Mouse (Mus musculus) midbrain, postnatal 0 days (tissue): Measurements from ENCODE around the gene Mcm5. TPM values are rescaled to one million over a fixed set of nuclear protein-coding genes. Genes with fewer than 3 reads are reported as not detected.

Experiments used
- ATAC-seq: fragments of 200-750 bp; cut with Nextera tagmentation; 2 replicates; pipeline ENCODE4 v1.8.0; 2017; ENCODE audit warnings: moderate number of reproducible peaks, mild to moderate bottlenecking, moderate TSS enrichment, moderate library complexity; ENCODE audit not compliant: low FRiP score
- DNase-seq: peaks from one replicate; pipeline ENCODE4 v3.0.0-alpha.2; 2015; ENCODE audit warnings: low spot score
- H3K27ac ChIP-seq: fragments of 300-500 bp; sonication (generic); 2 replicates; pipeline ENCODE4 v1.5.1; 2014; ENCODE audit warnings: low read depth, mild to moderate bottlenecking, low read length, mixed read lengths
- H3K27me3 ChIP-seq: fragments of 300-500 bp; sonication (generic); 2 replicates; pipeline ENCODE4 v1.6.1; 2014; ENCODE audit warnings: low read length, control low read depth, mixed read lengths; ENCODE audit not compliant: insufficient read depth
- H3K36me3 ChIP-seq: fragments of 300-500 bp; sonication (generic); 2 replicates; pipeline ENCODE4 v1.6.1; 2014; ENCODE audit warnings: low read length, control low read depth, mixed read lengths; ENCODE audit not compliant: insufficient read depth
- H3K4me1 ChIP-seq: fragments of 300-500 bp; sonication (generic); 2 replicates; pipeline ENCODE4 v1.6.1; 2014; ENCODE audit warnings: mild to moderate bottlenecking, control low read depth, antibody characterized with exemption, low read length, mixed read lengths; ENCODE audit not compliant: insufficient read depth
- H3K4me2 ChIP-seq: fragments of 300-500 bp; sonication (generic); 2 replicates; pipeline ENCODE4 v1.6.1; 2014; ENCODE audit warnings: low read depth, mild to moderate bottlenecking, low read length, mixed read lengths; ENCODE audit not compliant: poor library complexity, severe bottlenecking
- H3K4me3 ChIP-seq: fragments of 300-500 bp; sonication (generic); 2 replicates; pipeline ENCODE4 v1.5.1; 2014; ENCODE audit warnings: low read depth, mild to moderate bottlenecking, low read length, moderate library complexity
- H3K9ac ChIP-seq: fragments of 300-500 bp; sonication (generic); replicated peaks from 2 replicates; pipeline ENCODE4 v1.6.1; 2014; ENCODE audit warnings: mild to moderate bottlenecking, low read length, moderate library complexity, mixed read lengths; ENCODE audit not compliant: poor library complexity, severe bottlenecking
- H3K9me3 ChIP-seq: fragments of 300-500 bp; sonication (generic); 2 replicates; pipeline ENCODE4 v1.6.1; 2016; ENCODE audit warnings: low read length, control low read depth
- CTCF ChIP-seq: IDR thresholded peaks from 2 replicates; pipeline ENCODE4 v1.5.1; 2016; ENCODE audit warnings: antibody characterized with exemption, mild to moderate bottlenecking
- WGBS: fragments of 180-500 bp; shearing (Covaris S2); extraction: QIAGEN DNeasy Blood & Tissue Kit; methylation state at CpG from one replicate; pipeline ENCODE4 v1.1.7; 2014; 5-methylcytosine and 5-hydroxymethylcytosine counted together
- polyA plus RNA-seq: library from polyadenylated mRNA; unstranded; fragments of >200 nt; fragmentation: Nextera tagmentation; extraction: Ambion mirVana; gene quantifications from 2 replicates; pipeline ENCODE4 v1.2.1, GENCODE M21; 2015
- total RNA-seq: library from RNA; depleted of rRNA; stranded (reverse); fragments of >200 nt; gene quantifications from 2 replicates; pipeline ENCODE4 v1.2.3, GENCODE M21; 2014

Mcm5 gene
- total and polyA plus RNA-seq, 2 experiments from 2014 or later, result 13.7 to 18.3 TPM

GRCm38 (mm10) chr8:75088989-75089881 lies 20.1 kb upstream of the Mcm5 start:
- Histone ChIP-seq H3K36me3 (no peaks in the 10 kb centered on the region), H3K9ac (peak overlapping the region; percentile 33; the same call in 1 of the 2 replicates), H3K4me2 (peak overlapping the region; percentile 34), H3K27ac (0 out of 2 replicates have a peak overlapping the region, but pooled peaks have one; percentile 32), H3K9me3 (no peaks in the 10 kb centered on the region), H3K27me3 (no peaks in the 10 kb centered on the region), H3K4me3 (no peak overlapping the region), H3K4me1 (no peaks in the 10 kb centered on the region; the same call in 1 of the 2 replicates)
- DNase-seq, result peak; percentile 91
- TF ChIP-seq CTCF, result no peak
- WGBS, result 16% methylated on average over 6 of the region's 6 CpGs
- peak; percentile 39; the same call in 1 of the 2 replicates for ATAC-seq

GRCm38 (mm10) chr8:75090781-75091365 lies 18.5 kb upstream of the Mcm5 start:
- DNase-seq (no peak), ATAC-seq (no peak)
- 89% methylated on average over 4 of the region's 4 CpGs for WGBS
- Histone ChIP-seq H3K9ac (no peak overlapping the region), H3K4me2 (no peak overlapping the region), H3K27me3 (no peaks in the 10 kb centered on the region), H3K27ac (no peak overlapping the region), H3K36me3 (no peaks in the 10 kb centered on the region), H3K4me3 (no peak overlapping the region), H3K9me3 (no peaks in the 10 kb centered on the region), H3K4me1 (no peaks in the 10 kb centered on the region; the same call in 1 of the 2 replicates)
- no peak for TF ChIP-seq CTCF

DNA sequence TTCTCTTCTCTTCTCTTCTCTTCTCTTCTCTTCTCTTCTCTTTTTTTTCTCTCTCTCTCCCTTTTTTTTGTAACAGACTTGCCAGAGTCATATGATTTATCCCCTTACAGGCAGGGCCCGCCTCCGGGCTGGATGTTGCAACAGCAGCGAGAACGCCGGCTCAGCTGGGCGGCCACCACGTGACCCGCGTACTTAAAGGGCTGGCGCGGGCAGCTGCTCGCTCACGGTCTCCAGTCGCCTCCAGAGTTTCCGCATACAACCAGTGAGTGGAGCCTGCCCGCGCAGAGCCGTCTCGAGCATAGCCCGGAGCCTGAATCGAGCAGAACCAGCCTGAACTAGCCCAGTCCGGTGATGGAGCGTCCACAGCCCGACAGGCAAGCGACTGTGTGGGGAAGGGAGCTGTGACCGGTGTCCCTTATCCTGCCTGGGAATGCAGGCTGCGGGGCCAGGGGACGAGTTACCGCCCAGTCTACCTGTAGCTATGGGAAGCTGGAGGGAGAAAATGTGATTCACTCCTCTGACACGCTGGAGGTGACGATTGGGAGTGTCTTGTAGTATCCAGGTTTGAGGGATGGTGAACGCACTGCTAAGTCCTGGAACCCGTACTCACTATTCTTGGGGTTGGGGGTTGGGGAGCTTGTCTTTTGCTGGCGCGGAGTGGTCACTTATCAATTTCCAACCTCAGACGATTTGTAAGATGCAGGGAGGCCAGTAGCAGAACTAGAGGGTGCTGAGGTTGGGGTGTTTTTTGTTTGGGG lies 15.8 kb upstream of the Mcm5 start, which contains the start of gene Hmox1:
Gene Hmox1 (plus strand): TSS at position 223 of the 758 bp plus-strand sequence.
- peak within 1 kb of the TSS; percentile 39 for H3K4me3 ChIP-seq
- no peak within 1 kb of the TSS for H3K27ac ChIP-seq

GRCm38 (mm10) chr8:75102956-75103355 lies 6.4 kb upstream of the Mcm5 start:
- ATAC-seq (no peak), DNase-seq (no peak)
- Histone ChIP-seq H3K4me1 (no peaks in the 10 kb centered on the region), H3K4me3 (no peak overlapping the region), H3K9me3 (no peaks in the 10 kb centered on the region), H3K27me3 (no peaks in the 10 kb centered on the region), H3K36me3 (no peaks in the 10 kb centered on the region), H3K9ac (no peak overlapping the region), H3K4me2 (no peak overlapping the region), H3K27ac (no peak overlapping the region)
- 77% methylated on average over 4 of the region's 4 CpGs for WGBS
- TF ChIP-seq CTCF, result no peak

More for the DNA sequence above, 15.8 kb upstream of the Mcm5 start, which contains the start of gene Hmox1:
- H3K4me2 ChIP-seq, result peak within 1 kb of the TSS; percentile 50
- no peaks in the 10 kb centered on the region for H3K9me3 ChIP-seq
- peak within 1 kb of the TSS; percentile 48 for H3K9ac ChIP-seq
- no peaks in the 10 kb centered on the region; the same call in 1 of the 2 replicates for H3K4me1 ChIP-seq
- under 1% methylated on average over 36 of the region's 36 CpGs for WGBS
- no peaks in the 10 kb centered on the region for H3K27me3 ChIP-seq
- peak; percentile 26; the same call in 1 of the 2 replicates for TF ChIP-seq CTCF
- ATAC-seq (peak; percentile 92), DNase-seq (peak; percentile 91)
- no peaks in the 10 kb centered on the region for H3K36me3 ChIP-seq

DNA sequence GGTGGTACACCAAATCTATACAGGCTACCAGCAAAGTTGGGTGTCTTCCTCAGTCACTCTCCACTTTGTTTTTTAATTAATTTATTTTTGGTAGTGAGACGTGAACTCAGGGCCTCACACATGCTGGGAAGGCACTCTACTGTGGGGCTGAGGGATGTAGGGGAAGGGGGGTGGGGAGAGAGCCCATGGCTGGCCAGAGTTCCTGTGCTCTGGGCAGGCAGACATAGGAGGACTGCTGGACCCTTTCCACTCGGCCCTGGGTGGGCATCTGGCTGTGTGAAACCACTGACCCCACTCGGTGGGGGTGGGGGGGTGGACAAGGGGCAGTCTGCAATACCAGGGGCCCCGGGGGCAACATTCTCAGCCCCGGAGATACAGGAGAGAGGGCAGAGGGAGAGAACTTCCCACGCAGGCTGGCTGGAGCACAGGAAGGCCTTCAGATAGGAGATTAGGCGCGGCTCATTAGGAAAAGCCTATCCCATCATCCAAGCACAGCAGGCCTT lies 5.9 kb upstream of the Mcm5 start:
- no peak for TF ChIP-seq CTCF
- H3K4me2 ChIP-seq, result no peak overlapping the region
- no peaks in the 10 kb centered on the region for H3K9me3 ChIP-seq
- H3K9ac ChIP-seq, result no peak overlapping the region
- WGBS, result 22% methylated on average over 8 of the region's 8 CpGs
- H3K36me3 ChIP-seq, result no peaks in the 10 kb centered on the region
- no peak for DNase-seq
- no peaks in the 10 kb centered on the region for H3K27me3 ChIP-seq
- H3K27ac ChIP-seq, result no peak overlapping the region
- no peak overlapping the region for H3K4me3 ChIP-seq
- no peaks in the 10 kb centered on the region for H3K4me1 ChIP-seq
- ATAC-seq, result no peak
